Mouse (Mus musculus) NIH3T3 (cell line): ENCODE measurements around the gene Ggt7.
"Not testable (repeated sequence)": the region's sequence is repeated elsewhere in the genome, so short reads cannot be mapped to it uniquely, and the experiment has no call there.

Experiments
- DNase-seq: peaks from one replicate; pipeline ENCODE4 v3.0.0-alpha.2; 2012; ENCODE audit warnings: low read depth

Ggt7 gene

DNA sequence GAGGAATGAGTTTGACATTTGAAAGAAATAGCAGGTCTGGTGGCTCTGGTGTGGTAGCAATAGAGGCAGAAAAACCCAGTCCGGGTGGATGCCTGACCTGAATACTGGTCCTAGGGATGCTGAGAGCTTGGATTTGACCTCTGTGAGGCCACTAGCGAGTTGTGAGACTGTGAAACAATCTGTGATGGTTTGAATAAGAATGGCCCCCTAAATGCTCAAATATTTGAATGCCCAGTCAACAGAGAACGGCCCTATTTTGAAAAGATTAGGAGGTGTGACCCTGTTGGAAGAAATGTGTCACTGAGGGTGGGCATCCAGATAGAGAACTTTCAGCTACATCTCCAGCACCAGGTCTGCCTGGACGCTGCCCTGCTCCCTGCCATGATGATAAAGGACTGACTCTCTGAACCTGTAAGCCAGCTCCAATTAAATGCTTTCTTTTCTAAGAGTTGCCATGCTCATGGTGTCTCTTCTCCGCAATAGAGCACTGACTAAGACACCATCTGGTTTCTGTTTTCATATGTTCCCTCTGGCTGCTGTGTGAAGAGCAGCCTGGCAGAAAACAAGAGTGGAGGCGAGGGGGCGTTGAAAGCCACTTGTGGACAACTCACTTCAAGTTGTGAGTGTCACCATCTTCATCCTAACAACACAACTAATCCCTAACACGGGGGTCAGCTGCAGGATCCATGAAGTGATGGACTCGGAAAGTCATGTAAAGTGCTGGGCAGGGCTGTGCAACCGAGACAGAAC is 10.1 kb downstream of the Ggt7 start:
- no peak for DNase-seq

DNA sequence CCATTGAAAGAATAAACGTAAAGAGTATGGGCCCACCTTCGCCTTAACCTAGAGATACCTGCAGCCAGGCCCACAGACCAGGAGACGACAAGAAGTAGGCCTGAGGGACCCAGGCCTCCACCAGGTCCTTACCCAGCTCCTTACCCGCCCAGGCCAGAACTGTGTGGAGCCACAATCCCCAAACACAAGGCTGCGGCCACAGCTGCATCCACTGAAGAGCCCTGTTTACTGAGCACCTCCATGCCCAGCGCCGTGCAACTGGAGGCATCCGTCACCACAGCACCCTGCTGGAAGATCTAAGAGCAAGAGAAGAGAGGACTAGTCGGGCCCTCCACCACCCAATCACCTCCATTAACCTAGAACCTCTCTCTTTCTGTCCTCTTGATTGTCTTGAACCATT is 12.2 kb downstream of the Ggt7 start:
- no peak for DNase-seq

DNA sequence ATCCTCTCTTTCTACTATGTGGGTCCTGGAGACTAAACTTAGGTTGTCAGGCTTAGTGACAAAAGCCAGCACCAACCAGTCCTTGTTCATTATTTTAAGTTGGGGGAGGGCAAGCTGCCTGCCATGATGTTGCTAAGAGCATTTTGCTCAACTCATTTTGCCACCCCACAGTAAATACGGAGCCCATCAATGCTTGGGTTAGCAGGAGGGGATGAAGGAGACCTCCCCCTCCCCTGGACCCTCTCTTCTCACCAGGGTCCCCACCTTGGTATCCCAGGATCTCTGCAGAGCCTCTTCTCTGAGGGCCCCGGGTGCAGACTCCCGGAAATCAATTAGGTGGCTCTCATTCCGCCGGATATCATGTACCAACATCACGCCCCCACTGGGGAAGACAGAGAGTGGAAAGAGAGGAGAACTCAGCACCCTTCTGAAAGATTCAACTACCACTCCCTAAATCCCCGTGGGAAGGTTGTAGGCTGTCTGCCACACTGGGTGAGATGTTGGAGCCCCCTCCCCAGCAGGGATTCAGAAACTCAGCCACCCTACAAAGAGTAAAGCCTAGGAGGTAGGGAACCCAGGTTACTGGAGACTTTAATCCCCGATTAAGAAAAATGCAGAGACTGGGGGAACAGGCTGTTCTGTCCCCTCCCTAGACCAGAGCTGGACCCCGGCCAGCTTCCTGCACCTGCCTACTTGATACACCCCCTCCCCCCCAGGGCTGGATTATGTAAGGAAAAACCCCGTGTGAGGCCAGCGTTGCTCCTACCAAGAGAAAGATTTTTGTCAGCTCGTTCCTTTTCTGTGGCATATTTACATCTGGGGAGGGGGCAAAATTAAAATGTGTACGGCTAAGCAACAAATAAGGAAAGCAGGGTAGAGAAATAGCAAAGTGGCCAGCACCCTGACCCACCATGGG is 13.3 kb downstream of the Ggt7 start:
- no peak for DNase-seq

DNA sequence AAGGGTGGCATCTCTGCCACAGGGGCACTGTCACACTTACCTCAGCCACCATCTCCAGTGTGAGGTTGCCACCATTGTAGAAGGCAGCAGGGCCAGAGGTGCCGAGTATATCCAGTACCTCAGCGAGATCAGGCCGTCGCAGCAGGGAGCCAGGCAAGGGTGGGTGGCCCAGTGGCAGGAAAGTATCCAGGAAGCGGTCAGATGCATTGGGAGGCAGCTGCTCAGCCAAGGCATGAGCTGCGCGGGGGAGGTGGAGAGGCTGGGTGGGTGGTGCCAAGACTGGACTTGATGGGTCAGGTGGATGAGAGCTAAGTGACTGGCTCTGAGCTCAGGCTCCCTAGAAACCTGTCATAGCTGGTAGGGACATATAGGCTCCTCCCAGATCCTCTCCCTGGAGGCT is 15.4 kb downstream of the Ggt7 start:
- no peak for DNase-seq

DNA sequence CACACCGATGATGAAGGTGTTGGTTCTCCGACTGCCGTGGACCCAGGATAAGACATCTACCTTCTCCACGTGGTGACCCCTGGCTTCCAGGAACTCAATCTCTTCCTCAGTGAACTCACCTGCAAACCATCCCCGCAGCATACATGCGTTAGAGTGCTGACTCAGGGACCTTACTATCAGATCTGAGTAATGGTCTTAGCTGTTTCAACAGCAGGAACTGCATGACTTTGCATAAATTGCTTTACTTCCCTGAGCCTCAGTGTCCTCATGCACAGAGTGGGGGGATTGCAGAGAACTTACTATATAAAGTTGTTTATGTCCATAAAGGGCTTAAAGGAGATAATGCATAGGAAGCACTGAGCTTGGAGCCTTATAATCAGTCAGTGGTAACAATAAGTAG is 27.0 kb downstream of the Ggt7 start:
- DNase-seq, result no peak

DNA sequence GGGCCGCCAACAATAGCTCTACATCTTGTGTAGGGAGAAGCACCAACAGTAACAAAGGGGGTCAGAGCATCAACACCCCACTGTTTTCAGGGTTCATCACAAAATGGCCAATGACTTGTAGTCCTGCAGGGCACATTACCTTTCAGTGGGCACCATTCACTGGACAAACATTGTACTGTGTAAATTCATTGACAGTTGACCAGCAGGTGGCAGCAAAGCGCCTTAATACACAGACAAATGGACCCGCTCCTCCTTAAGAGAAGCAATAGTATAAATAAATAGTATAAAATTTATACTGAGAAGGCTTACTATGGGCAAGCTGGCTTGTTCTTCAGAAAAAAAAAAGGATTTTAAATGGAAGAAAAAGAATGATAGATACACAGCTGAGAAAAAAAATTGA is 36.0 kb downstream of the Ggt7 start:
- peak; percentile 88 for DNase-seq

DNA sequence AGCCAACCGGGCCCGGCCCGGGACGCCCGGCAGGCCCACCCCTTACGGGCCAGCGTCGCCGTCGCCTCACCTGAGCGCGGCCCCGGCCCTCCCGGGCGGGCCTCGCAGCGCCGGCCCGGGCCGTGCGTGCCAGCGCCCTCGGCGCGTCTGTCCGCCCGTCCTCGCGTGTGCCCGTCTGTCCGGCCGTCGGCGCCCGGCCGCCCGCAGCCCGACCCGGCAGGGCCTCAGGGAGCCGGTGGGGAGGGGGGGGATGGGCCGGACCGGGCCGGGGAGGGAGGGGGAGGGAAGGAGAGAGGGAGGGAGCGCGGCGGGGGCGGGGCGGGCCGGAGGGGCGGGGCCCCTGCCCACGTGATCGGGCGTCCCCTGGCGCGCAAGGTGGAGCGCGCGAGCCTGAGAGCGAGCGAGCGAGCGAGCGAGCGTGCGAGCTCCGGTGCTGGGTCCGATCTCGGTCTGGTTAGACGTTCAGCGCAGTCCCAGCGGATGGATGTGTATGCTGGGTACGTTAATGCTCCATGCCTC is 44.4 kb downstream of the Ggt7 start, which contains the start of gene Ncoa6:
Ncoa6 (minus strand) TSS at position 325 of the 519 bp plus-strand sequence.
- DNase-seq, result peak; percentile 90

DNA sequence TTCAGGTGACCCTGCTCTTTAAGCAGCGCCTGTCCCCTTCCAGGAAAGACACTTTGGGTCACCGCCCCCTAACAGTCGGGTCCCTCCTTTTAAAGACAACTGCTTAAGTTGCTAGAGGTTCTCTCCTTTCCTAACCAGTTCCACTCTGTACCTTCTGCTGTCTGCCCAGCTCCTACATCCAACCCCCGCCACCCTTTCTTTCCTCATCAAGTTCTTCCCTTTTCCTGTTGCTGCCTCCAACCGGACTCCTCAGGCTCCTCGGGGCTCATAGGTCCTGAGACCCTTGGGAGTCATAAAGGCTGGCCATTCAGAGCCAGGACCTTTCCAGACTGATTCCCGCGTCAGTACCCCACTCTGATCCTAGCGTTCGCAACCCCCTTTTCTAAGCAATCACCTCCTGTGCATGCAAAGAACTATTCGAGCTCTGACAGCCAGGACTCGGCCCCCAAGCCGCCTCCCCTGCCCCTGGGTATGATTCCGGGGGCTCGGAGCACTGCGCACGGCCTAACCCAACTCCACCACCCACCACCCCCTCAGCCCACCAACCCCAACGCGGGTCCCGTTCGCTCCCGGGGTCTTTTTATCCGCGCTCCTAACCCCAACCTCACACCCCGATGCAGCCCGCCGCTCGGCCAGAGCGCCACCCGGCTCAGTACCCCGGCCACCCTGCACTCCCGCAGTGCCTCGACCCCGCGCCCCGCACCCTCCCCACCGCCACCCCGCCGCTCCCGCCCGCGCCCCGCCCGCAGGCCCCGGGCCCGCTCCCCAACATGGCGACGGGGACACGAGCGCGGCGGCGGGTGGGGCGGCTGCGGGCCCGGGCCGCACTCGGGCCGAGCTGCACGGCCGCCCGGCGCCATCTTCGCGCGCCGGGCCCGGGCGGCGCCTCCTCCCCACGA is 45.1 kb downstream of the Ggt7 start:
- DNase-seq, result peak; percentile 69

DNA sequence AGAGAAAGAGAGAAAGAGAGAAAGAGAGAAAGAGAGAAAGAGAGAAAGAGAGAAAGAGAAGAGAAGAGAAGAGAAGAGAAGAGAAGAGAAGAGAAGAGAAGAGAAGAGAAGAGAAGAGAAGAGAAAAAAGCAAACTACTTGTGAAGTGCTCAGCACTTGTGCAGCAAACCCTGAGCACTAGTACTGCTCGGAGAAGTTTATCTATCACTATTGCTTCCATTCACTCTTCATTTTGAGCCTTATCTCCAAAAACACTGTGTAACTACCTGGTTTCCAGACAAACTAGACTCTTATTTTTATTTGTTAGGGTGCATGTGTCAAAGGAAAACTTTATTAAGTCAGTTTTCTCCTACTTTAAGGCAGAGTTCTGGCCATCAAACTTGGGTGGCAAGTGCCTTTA is 51.2 kb downstream of the Ggt7 start:
- DNase-seq, result no peak

DNA sequence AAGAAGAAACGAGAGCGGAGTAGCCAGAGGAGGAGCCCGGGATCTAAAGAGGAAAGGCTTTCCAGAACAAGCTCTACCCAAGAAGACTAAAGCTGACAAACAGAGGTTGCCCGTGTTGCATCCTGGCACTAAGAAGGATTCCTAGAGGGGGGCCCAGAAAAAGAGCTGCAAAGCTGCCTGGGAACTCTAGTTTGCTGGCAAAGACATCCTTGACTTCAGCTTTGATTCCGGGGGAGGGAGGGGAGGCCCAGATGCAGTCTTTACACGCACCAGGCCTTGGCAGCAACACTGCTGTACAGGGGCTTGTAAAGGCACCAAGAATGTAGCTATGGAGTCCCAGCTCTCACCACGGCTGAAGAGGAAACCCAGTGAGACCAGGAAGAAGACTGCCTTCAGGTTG is 64.4 kb downstream of the Ggt7 start:
- DNase-seq, result no peak

DNA sequence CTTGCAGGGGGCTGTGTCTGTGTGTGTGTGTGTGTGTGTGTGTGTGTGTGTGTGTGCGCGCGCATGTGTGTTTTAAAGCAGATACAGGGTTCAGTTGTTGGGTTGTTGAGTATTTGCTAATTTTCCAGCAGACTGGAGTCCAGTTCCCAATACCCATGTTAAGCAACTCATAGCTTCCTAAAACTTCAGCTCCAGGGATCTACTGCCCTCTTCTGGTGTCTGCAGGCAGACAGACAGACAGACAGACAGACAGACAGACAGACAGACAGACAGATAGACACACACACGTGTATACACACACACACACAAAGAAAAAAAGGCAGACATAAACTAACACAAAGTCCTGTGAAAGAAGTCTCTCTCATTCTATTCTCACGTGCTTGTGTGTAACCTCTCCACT is 66.8 kb downstream of the Ggt7 start:
- DNase-seq, result no peak

DNA sequence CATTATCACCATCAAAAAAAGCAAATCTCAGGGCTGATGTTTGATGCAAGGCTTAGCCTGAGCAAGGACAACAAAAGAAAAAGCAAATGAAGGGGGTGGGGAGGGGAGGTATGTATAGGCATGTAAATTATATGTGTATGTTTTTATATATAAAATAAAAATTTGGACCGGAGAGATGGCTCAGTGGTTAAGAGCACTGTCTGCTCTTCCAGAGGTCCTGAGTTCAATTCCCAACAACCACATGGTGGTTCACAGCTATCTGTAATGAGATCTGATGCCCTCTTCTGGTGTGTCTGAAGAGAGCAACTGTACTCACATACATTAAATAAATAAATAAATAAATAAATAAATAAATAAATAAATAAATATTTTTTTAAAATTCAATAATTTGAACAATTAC is 70.1 kb downstream of the Ggt7 start:
- DNase-seq, result not testable (repeated sequence)

DNA sequence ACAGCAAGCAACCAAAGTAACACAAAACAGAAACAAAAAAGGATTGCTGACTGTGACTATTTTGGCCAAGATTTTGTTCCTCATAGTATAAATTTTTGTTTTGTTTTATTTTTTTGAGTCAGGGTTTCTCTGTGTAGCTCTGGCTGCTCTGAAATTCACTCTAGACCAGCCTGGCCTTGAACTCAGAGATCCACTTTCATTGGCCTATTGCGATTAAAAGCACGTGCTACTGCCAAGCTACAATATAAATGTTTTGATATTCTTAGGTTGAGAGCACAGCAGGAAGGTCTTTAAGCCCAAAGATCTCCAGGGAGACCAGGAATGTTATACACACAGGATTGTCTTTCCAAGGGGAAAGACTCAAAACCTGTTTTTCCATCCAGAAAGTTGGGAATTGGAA is 74.6 kb downstream of the Ggt7 start:
- peak; percentile 33 for DNase-seq

DNA sequence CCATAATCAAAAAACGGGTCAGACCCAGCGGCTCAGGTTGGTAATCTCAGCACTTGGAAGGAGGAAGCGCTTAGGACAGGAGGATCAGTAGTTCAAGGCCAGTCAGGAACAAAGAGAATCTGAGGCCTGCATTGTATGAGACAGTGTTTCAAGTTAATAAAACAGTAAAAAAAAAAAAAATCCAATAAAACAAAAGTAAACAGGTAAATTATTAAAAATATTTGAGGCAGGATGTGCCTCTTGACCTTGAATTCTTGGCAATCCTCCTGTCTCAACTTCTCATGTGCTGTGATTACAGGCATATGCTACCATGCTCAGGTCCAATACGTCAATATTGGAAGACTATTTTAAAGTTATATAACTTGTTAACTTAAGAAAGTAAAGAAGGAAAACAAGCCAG is 75.1 kb downstream of the Ggt7 start:
- no peak for DNase-seq
